Mouse (Mus musculus): Measurements from ENCODE around the gene Dhodh.
A peak's percentile ranks its signal among the peaks of the same experiment; 100 is the strongest.

GRCm38 (mm10) chr8:109595854-109596253, 12.6 kb downstream of the Dhodh start:
- no peak for TF ChIP-seq POLR2A (IDR thresholded peaks at IDR 0.05; ENCODE audit: insufficient read depth, low read length)
- peak; percentile 96 for TF ChIP-seq CTCF (IDR thresholded peaks at IDR 0.05; ENCODE audit: low read depth, low read length)

All from ES-Bruce4 (cell line).